Mouse (Mus musculus) G1E (cell line): ENCODE results near the gene Ltbp4. TPM values are rescaled to one million over a fixed set of nuclear protein-coding genes. Genes with fewer than 3 reads are reported as not detected.

Source experiments
- ATAC-seq: 2 replicates; pipeline ENCODE4 v1.8.0; 2016; ENCODE audit warnings: mild to moderate bottlenecking; ENCODE audit not compliant: insufficient number of reproducible peaks, poor library complexity, low FRiP score, severe bottlenecking; ENCODE audit errors: extremely low read depth
- DNase-seq: peaks from one replicate; pipeline ENCODE4 v3.0.0; 2012; ENCODE audit warnings: low spot score
- H3K27me3 ChIP-seq: 2 replicates; pipeline ENCODE4 v1.6.1; 2012; ENCODE audit warnings: mild to moderate bottlenecking, low read length, inconsistent platforms; ENCODE audit not compliant: insufficient read depth
- H3K36me3 ChIP-seq: replicated peaks from 2 replicates; pipeline ENCODE3; 2012; ENCODE audit warnings: mild to moderate bottlenecking, inconsistent platforms
- H3K4me1 ChIP-seq: 2 replicates; pipeline ENCODE4 v1.6.1; 2012; ENCODE audit warnings: low read depth, low read length, inconsistent platforms, mixed read lengths; ENCODE audit not compliant: insufficient read depth
- H3K4me3 ChIP-seq: 2 replicates; pipeline ENCODE4 v1.5.1; 2012; ENCODE audit warnings: low read depth, mild to moderate bottlenecking, inconsistent platforms, low read length, moderate library complexity, mixed read lengths
- H3K9me3 ChIP-seq: replicated peaks from 2 replicates; pipeline ENCODE4 v1.6.1; 2012; ENCODE audit warnings: inconsistent platforms
- CTCF ChIP-seq: IDR thresholded peaks from 2 replicates; pipeline ENCODE4 v1.5.1; 2012; ENCODE audit warnings: low read depth, low read length, inconsistent platforms, mixed read lengths
- GATA1 ChIP-seq: IDR thresholded peaks from 2 replicates; pipeline ENCODE4 v1.6.1; 2012; ENCODE audit warnings: borderline replicate concordance, low read length, inconsistent platforms, mixed read lengths
- GATA2 ChIP-seq: IDR thresholded peaks from 2 replicates; pipeline ENCODE4 v1.6.1; 2012; ENCODE audit warnings: low read depth, low read length, inconsistent platforms, borderline replicate concordance
- POLR2AphosphoS5 ChIP-seq: IDR thresholded peaks from 2 replicates; pipeline ENCODE4 v1.6.1; 2012; ENCODE audit warnings: low read depth, low read length, inconsistent platforms; ENCODE audit not compliant: insufficient replicate concordance
- TAL1 ChIP-seq: conservative IDR thresholded peaks from 2 replicates; pipeline ENCODE4 v1.6.1; 2012; ENCODE audit warnings: low read depth, low read length, inconsistent platforms, mixed read lengths
- polyA plus RNA-seq: library from polyadenylated mRNA; stranded (reverse); fragments of >175 nt; gene quantifications from 2 replicates; pipeline ENCODE4 v1.2.3, GENCODE M21; 2012
- total RNA-seq, 2 experiments: library from RNA; stranded (forward) in 1 of 2; stranded (reverse) in 1 of 2; fragments of 200-1000 nt in 1 of 2; fragments of >200 nt in 1 of 2; fragmentation: Nextera tagmentation in 1 of 2; gene quantifications; 2 replicates each; pipeline ENCODE4 v1.2.3; 2014 to 2017

The Ltbp4 gene
- total and polyA plus RNA-seq, 3 experiments, result 0.16 to 9.1 (median 1.0) TPM

GRCm38 (mm10) chr7:27334405-27334911 lies 3.0 kb downstream of the Ltbp4 start:
- Histone ChIP-seq H3K4me1 (peaks cover 83% of the 10 kb centered on the region), H3K4me3 (no peak overlapping the region; the same call in 1 of the 2 replicates), H3K36me3 (no peaks in the 10 kb centered on the region), H3K27me3 (peaks cover 87% of the 10 kb centered on the region), H3K9me3 (no peaks in the 10 kb centered on the region)
- no peak for ATAC-seq
- no peak for TF ChIP-seq GATA2
- DNase-seq, result no peak

GRCm38 (mm10) chr7:27333316-27333941 lies 4.1 kb downstream of the Ltbp4 start:
- H3K4me3 ChIP-seq, result peak overlapping the region; percentile 68
- DNase-seq, result no peak
- peaks cover 85% of the 10 kb centered on the region for H3K27me3 ChIP-seq
- TF ChIP-seq POLR2AphosphoS5 (no peak), CTCF (no peak), TAL1 (no peak), GATA1 (no peak), GATA2 (no peak)
- no peak for ATAC-seq
- H3K4me1 ChIP-seq, result peaks cover 91% of the 10 kb centered on the region
- no peaks in the 10 kb centered on the region for H3K9me3 ChIP-seq
- no peaks in the 10 kb centered on the region for H3K36me3 ChIP-seq

- H3K9me3 ChIP-seq, result no peaks in the 10 kb centered on the region
- DNase-seq (peak; percentile 89), ATAC-seq (peak; percentile 24; the same call in 1 of the 2 replicates)
- H3K27me3 ChIP-seq, result peaks cover 82% of the 10 kb centered on the region
- H3K36me3 ChIP-seq, result no peaks in the 10 kb centered on the region
- TF ChIP-seq GATA1 (no peak), CTCF (peak; percentile 90)
- peak overlapping the region; percentile 68; the same call in 1 of the 2 replicates for H3K4me3 ChIP-seq
- peaks cover 90% of the 10 kb centered on the region for H3K4me1 ChIP-seq
These were observed 4.9 kb downstream of the Ltbp4 start for GRCm38 (mm10) chr7:27332353-27333199.

GRCm38 (mm10) chr7:27331854-27332253 lies 5.6 kb downstream of the Ltbp4 start:
- TF ChIP-seq POLR2AphosphoS5 (no peak), GATA1 (no peak), TAL1 (no peak), CTCF (no peak), GATA2 (no peak)
- H3K4me1 ChIP-seq, result peaks cover 83% of the 10 kb centered on the region

GRCm38 (mm10) chr7:27331541-27331851 lies 6.0 kb downstream of the Ltbp4 start:
- TF ChIP-seq CTCF (no peak), GATA1 (no peak), GATA2 (no peak), POLR2AphosphoS5 (no peak)
- Histone ChIP-seq H3K9me3 (no peaks in the 10 kb centered on the region), H3K4me1 (peaks cover 79% of the 10 kb centered on the region), H3K27me3 (peaks cover 78% of the 10 kb centered on the region), H3K4me3 (peak overlapping the region; percentile 71; the same call in 1 of the 2 replicates), H3K36me3 (no peaks in the 10 kb centered on the region)
- ATAC-seq (no peak), DNase-seq (no peak)

More at GRCm38 (mm10) chr7:27331854-27332253, 5.6 kb downstream of the Ltbp4 start:
- H3K27me3 ChIP-seq, result peaks cover 78% of the 10 kb centered on the region
- no peaks in the 10 kb centered on the region for H3K36me3 ChIP-seq
- peak overlapping the region; percentile 67; the same call in 1 of the 2 replicates for H3K4me3 ChIP-seq
- H3K9me3 ChIP-seq, result no peaks in the 10 kb centered on the region
- DNase-seq, result no peak
- no peak for ATAC-seq

- TF ChIP-seq GATA2 (no peak), TAL1 (no peak), POLR2AphosphoS5 (no peak), CTCF (no peak), GATA1 (no peak)
- Histone ChIP-seq H3K4me1 (peaks cover 73% of the 10 kb centered on the region), H3K36me3 (no peaks in the 10 kb centered on the region), H3K9me3 (no peaks in the 10 kb centered on the region), H3K4me3 (peak overlapping the region; percentile 71), H3K27me3 (peaks cover 78% of the 10 kb centered on the region)
- DNase-seq, result peak; percentile 94
- ATAC-seq, result peak; percentile 81
These were observed 6.6 kb downstream of the Ltbp4 start for GRCm38 (mm10) chr7:27330709-27331540.
